Mouse (Mus musculus): ENCODE results near the gene Dnah10. TPM values are rescaled to one million over a fixed set of nuclear protein-coding genes. Genes with fewer than 3 reads are reported as not detected.

Gene Dnah10
- polyA plus RNA-seq, 1 experiment from 2014 or later = 0.16 TPM

DNA sequence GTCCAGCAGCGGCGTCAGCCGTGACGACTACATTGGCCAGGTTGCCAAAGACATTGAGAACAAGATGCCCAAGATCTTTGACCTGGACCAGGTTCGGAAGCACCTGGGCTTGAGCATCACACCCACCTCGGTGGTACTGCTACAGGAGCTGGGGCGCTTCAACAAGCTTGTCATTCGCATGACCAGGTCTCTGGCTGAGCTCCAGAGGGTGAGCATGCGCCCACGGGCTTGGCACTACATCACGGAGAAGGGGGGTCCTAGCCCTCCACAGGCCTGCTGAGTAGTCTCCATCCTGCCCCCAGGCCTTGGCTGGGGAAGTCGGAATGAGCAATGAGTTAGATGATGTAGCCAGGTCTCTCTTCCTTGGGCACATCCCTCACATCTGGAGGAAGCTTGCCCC is 105.4 kb downstream of the Dnah10 start:
- WGBS = 95% methylated on average over 12 of the region's 12 CpGs
- Histone ChIP-seq H3K4me1 (ENCODE audit: control insufficient read depth, insufficient read depth, low read length) (no peaks in the 10 kb centered on the region), H3K27ac (ENCODE audit: low read length) (no peak overlapping the region), H3K4me3 (ENCODE audit: low read depth, low read length) (no peak overlapping the region), H3K36me3 (ENCODE audit: control insufficient read depth, insufficient read depth, low read length) (peaks cover 19% of the 10 kb centered on the region), H3K27me3 (ENCODE audit: control insufficient read depth, insufficient read depth, low read depth, low read length) (no peaks in the 10 kb centered on the region), H3K9me3 (replicated peaks; ENCODE audit: control insufficient read depth, low read length, poor library complexity, severe bottlenecking) (no peaks in the 10 kb centered on the region), H3K9ac (ENCODE audit: low read depth, low read length) (no peak overlapping the region), H3K4me2 (ENCODE audit: low read length) (no peak overlapping the region)
- ATAC-seq = no peak

GRCm38 (mm10) chr5:124835218-124835617 is 110.3 kb downstream of the Dnah10 start:
- H3K9ac ChIP-seq (ENCODE audit: low read depth, low read length) = no peak overlapping the region
- no peaks in the 10 kb centered on the region for H3K27me3 ChIP-seq (ENCODE audit: control insufficient read depth, insufficient read depth, low read depth, low read length)
- no peaks in the 10 kb centered on the region for H3K4me1 ChIP-seq (ENCODE audit: control insufficient read depth, insufficient read depth, low read length)
- 98% methylated on average over 15 of the region's 15 CpGs for WGBS
- H3K36me3 ChIP-seq (ENCODE audit: control insufficient read depth, insufficient read depth, low read length) = peaks cover 35% of the 10 kb centered on the region
- no peak for ATAC-seq
- no peak overlapping the region for H3K4me3 ChIP-seq (ENCODE audit: low read depth, low read length)
- H3K4me2 ChIP-seq (ENCODE audit: low read length) = no peak overlapping the region
- H3K9me3 ChIP-seq (replicated peaks; ENCODE audit: control insufficient read depth, low read length, poor library complexity, severe bottlenecking) = no peaks in the 10 kb centered on the region
- H3K27ac ChIP-seq (ENCODE audit: low read length) = no peak overlapping the region

- no peaks in the 10 kb centered on the region for H3K27me3 ChIP-seq (ENCODE audit: control insufficient read depth, insufficient read depth, low read depth, low read length)
- peaks cover 35% of the 10 kb centered on the region for H3K36me3 ChIP-seq (ENCODE audit: control insufficient read depth, insufficient read depth, low read length)
- H3K9me3 ChIP-seq (replicated peaks; ENCODE audit: control insufficient read depth, low read length, poor library complexity, severe bottlenecking) = no peaks in the 10 kb centered on the region
- H3K4me1 ChIP-seq (ENCODE audit: control insufficient read depth, insufficient read depth, low read length) = no peaks in the 10 kb centered on the region
- H3K27ac ChIP-seq (ENCODE audit: low read length) = no peak overlapping the region
- no peak for ATAC-seq
- H3K4me2 ChIP-seq (ENCODE audit: low read length) = no peak overlapping the region
- no peak overlapping the region for H3K9ac ChIP-seq (ENCODE audit: low read depth, low read length)
- no peak overlapping the region for H3K4me3 ChIP-seq (ENCODE audit: low read depth, low read length)
- WGBS = 96% methylated on average over 10 of the region's 10 CpGs
Observed at GRCm38 (mm10) chr5:124836075-124836474, 111.2 kb downstream of the Dnah10 start.

DNA sequence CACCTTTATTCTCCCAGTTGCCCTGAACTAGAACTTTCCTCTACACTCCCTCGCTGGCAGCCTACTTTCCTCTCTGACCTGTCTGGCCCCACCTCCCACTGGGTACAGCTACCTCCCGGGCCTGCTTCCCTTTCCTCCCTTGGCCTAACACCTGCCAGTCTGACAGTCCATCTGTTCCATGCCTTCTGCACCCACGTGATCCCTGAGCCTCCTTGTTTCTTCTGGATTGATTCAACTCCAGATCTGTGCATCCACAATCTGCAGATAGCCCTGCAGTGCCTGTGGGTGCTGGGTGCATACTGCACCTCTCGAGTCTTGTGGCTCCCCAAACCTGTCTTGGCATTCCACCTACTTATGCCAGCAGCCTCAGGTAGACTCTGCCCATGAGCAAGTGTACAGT is 111.7 kb downstream of the Dnah10 start:
- no peak for ATAC-seq
- H3K4me3 ChIP-seq (ENCODE audit: low read depth, low read length) = no peak overlapping the region
- no peaks in the 10 kb centered on the region for H3K4me1 ChIP-seq (ENCODE audit: control insufficient read depth, insufficient read depth, low read length)
- no peak overlapping the region for H3K4me2 ChIP-seq (ENCODE audit: low read length)
- no peak overlapping the region for H3K27ac ChIP-seq (ENCODE audit: low read length)
- WGBS = 64% methylated on average over 4 of the region's 4 CpGs
- no peak overlapping the region for H3K9ac ChIP-seq (ENCODE audit: low read depth, low read length)
- peaks cover 35% of the 10 kb centered on the region for H3K36me3 ChIP-seq (ENCODE audit: control insufficient read depth, insufficient read depth, low read length)
- no peaks in the 10 kb centered on the region for H3K27me3 ChIP-seq (ENCODE audit: control insufficient read depth, insufficient read depth, low read depth, low read length)
- H3K9me3 ChIP-seq (replicated peaks; ENCODE audit: control insufficient read depth, low read length, poor library complexity, severe bottlenecking) = no peaks in the 10 kb centered on the region

DNA sequence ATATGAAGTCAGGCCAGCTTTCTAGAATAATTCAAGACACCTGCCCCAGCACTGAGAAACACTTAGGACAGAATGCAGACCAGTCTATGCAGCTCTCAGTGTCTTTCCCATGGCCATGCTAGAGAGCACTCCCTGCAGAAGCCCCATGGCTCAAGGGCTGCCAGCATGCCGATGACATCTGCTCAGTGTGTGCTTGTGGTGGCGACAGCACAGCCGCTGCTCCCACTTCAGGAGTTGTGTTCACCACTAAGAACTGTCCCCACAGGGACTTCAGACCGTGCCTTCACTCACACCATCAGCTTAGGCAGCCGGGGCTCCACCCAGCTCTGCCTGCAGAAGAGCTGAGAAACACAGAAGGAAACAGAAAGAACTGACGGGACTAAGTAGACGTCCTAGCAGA is 115.3 kb downstream of the Dnah10 start:
- H3K4me3 ChIP-seq (ENCODE audit: low read depth, low read length) = no peak overlapping the region
- no peak overlapping the region for H3K9ac ChIP-seq (ENCODE audit: low read depth, low read length)
- no peak overlapping the region for H3K4me2 ChIP-seq (ENCODE audit: low read length)
- 70% methylated on average over 7 of the region's 7 CpGs for WGBS
- ATAC-seq = no peak
- H3K9me3 ChIP-seq (replicated peaks; ENCODE audit: control insufficient read depth, low read length, poor library complexity, severe bottlenecking) = no peaks in the 10 kb centered on the region
- H3K27me3 ChIP-seq (ENCODE audit: control insufficient read depth, insufficient read depth, low read depth, low read length) = no peaks in the 10 kb centered on the region
- H3K36me3 ChIP-seq (ENCODE audit: control insufficient read depth, insufficient read depth, low read length) = peaks cover 16% of the 10 kb centered on the region; the same call in 1 of the 2 replicates
- peaks cover 15% of the 10 kb centered on the region; the same call in 1 of the 2 replicates for H3K4me1 ChIP-seq (ENCODE audit: control insufficient read depth, insufficient read depth, low read length)
- H3K27ac ChIP-seq (ENCODE audit: low read length) = no peak overlapping the region

GRCm38 (mm10) chr5:124840669-124841068 is 115.8 kb downstream of the Dnah10 start:
- peaks cover 13% of the 10 kb centered on the region; the same call in 1 of the 2 replicates for H3K36me3 ChIP-seq (ENCODE audit: control insufficient read depth, insufficient read depth, low read length)
- no peaks in the 10 kb centered on the region for H3K27me3 ChIP-seq (ENCODE audit: control insufficient read depth, insufficient read depth, low read depth, low read length)
- peaks cover 15% of the 10 kb centered on the region; the same call in 1 of the 2 replicates for H3K4me1 ChIP-seq (ENCODE audit: control insufficient read depth, insufficient read depth, low read length)
- no peak overlapping the region for H3K27ac ChIP-seq (ENCODE audit: low read length)
- WGBS = 61% methylated on average over 2 of the region's 2 CpGs
- no peaks in the 10 kb centered on the region for H3K9me3 ChIP-seq (replicated peaks; ENCODE audit: control insufficient read depth, low read length, poor library complexity, severe bottlenecking)
- H3K9ac ChIP-seq (ENCODE audit: low read depth, low read length) = no peak overlapping the region
- H3K4me2 ChIP-seq (ENCODE audit: low read length) = no peak overlapping the region
- H3K4me3 ChIP-seq (ENCODE audit: low read depth, low read length) = no peak overlapping the region
- peak; percentile 73; the same call in 1 of the 2 replicates for ATAC-seq

DNA sequence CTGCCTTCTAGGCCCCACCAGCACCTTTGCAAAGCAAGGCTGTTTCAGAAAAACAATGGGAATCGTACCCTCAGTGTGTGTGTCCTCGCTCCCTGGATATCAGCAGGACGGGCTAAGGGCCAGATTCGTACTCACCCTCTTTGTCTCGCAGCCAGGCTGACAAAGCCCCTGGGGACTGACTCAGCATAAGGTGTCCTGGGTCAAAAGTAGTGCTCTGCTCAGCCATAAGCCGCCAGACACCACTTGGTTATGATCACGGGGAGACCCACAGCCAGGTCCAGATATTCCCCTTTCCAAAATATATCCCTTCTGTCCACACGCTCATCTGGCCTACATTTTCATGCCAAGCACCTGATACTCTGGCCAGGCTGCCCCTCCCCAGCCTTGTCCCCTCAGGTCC is 118.5 kb downstream of the Dnah10 start:
- Histone ChIP-seq H3K27ac (ENCODE audit: low read length) (no peak overlapping the region), H3K4me2 (ENCODE audit: low read length) (no peak overlapping the region)
- ATAC-seq = no peak

GRCm38 (mm10) chr5:124844929-124845328 is 120.0 kb downstream of the Dnah10 start:
- WGBS = 73% methylated on average over 4 of the region's 4 CpGs
- Histone ChIP-seq H3K9me3 (replicated peaks; ENCODE audit: control insufficient read depth, low read length, poor library complexity, severe bottlenecking) (no peaks in the 10 kb centered on the region), H3K9ac (ENCODE audit: low read depth, low read length) (no peak overlapping the region)

More for the DNA sequence above, 118.5 kb downstream of the Dnah10 start:
- no peak overlapping the region for H3K9ac ChIP-seq (ENCODE audit: low read depth, low read length)
- H3K36me3 ChIP-seq (ENCODE audit: control insufficient read depth, insufficient read depth, low read length) = peaks cover 4% of the 10 kb centered on the region; the same call in 1 of the 2 replicates
- H3K9me3 ChIP-seq (replicated peaks; ENCODE audit: control insufficient read depth, low read length, poor library complexity, severe bottlenecking) = no peaks in the 10 kb centered on the region
- peaks cover 15% of the 10 kb centered on the region; the same call in 1 of the 2 replicates for H3K4me1 ChIP-seq (ENCODE audit: control insufficient read depth, insufficient read depth, low read length)
- no peak overlapping the region for H3K4me3 ChIP-seq (ENCODE audit: low read depth, low read length)
- 61% methylated on average over 8 of the region's 8 CpGs for WGBS
- no peaks in the 10 kb centered on the region for H3K27me3 ChIP-seq (ENCODE audit: control insufficient read depth, insufficient read depth, low read depth, low read length)

DNA sequence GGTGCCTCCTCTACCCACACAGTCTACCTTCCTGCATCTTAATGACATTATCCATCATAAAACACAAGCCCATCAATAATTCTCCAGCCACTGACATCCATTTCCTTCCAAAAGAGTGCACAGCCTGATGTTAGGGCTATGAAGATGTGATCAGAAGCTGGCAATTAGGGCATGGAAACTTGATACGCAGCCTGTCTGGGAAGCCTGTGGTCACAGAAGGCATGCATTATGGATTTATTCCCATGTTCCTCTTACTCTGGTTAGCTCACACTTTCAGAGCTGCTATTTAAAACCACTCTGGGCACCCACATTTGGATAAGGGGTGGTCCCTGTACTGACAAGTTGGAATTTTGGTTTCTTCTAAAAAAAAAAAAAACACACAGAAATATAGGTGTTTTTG is 122.1 kb downstream of the Dnah10 start:
- no peaks in the 10 kb centered on the region for H3K9me3 ChIP-seq (replicated peaks; ENCODE audit: control insufficient read depth, low read length, poor library complexity, severe bottlenecking)
- no peak overlapping the region for H3K27ac ChIP-seq (ENCODE audit: low read length)
- no peaks in the 10 kb centered on the region for H3K27me3 ChIP-seq (ENCODE audit: control insufficient read depth, insufficient read depth, low read depth, low read length)
- ATAC-seq = no peak
- no peak overlapping the region for H3K4me2 ChIP-seq (ENCODE audit: low read length)
- WGBS = 60% methylated on average over 1 of the region's 1 CpGs
- no peak overlapping the region for H3K4me3 ChIP-seq (ENCODE audit: low read depth, low read length)
- no peaks in the 10 kb centered on the region for H3K36me3 ChIP-seq (ENCODE audit: control insufficient read depth, insufficient read depth, low read length)
- peaks cover 15% of the 10 kb centered on the region; the same call in 1 of the 2 replicates for H3K4me1 ChIP-seq (ENCODE audit: control insufficient read depth, insufficient read depth, low read length)
- no peak overlapping the region for H3K9ac ChIP-seq (ENCODE audit: low read depth, low read length)

More at GRCm38 (mm10) chr5:124844929-124845328, 120.0 kb downstream of the Dnah10 start:
- Histone ChIP-seq H3K4me1 (ENCODE audit: control insufficient read depth, insufficient read depth, low read length) (peaks cover 15% of the 10 kb centered on the region; the same call in 1 of the 2 replicates), H3K27ac (ENCODE audit: low read length) (no peak overlapping the region), H3K4me2 (ENCODE audit: low read length) (no peak overlapping the region), H3K4me3 (ENCODE audit: low read depth, low read length) (no peak overlapping the region), H3K27me3 (ENCODE audit: control insufficient read depth, insufficient read depth, low read depth, low read length) (no peaks in the 10 kb centered on the region), H3K36me3 (ENCODE audit: control insufficient read depth, insufficient read depth, low read length) (no peaks in the 10 kb centered on the region)
- no peak for ATAC-seq
